Mouse (Mus musculus): Measurements from ENCODE around the gene Mrpl58. TPM values are rescaled to one million over a fixed set of nuclear protein-coding genes. Genes with fewer than 3 reads are reported as not detected.
"Not testable (repeated sequence)": the region's sequence is repeated elsewhere in the genome, so short reads cannot be mapped to it uniquely, and the experiment has no call there.

Mrpl58 gene
- total RNA-seq, 2 experiments from 2014 or later: 147 to 162 TPM

DNA sequence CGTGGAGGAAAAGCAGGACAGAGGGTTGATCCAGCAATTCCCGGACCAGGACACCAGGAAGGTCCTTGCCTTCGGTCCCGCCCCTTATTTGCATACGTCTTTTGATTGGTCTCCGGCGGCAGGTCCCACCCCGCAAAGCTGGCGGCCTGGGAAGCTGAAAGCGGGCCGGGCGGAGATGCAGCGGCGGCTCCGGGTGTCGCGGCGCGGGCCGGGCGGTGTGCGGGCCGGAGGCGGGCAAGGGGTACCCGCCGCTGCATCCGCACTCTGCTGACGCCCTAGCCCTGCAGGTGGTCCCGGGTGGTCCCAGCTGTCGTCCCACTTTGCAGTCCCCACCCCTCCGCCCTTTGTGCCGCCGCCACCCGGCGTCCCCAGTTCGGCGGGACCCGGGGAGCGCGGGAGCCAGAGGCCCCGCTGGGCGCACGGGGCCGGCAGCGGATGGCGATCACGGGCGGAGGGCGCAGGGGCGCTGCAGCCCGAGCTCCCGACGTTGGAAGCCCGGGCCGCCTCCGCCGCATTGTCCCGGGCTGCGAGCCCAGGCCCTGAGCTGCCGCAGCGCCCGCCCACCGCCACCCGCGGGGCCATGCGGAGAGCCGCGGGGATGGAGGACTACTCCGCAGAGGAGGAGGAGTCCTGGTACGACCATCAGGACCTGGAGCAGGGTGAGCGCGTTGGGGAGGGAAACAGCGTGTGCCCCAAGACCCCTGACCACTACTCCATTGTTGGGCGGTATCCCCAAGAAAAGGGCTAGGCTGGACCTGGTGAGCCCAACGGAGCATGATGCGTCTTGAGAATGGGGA, 21.6 kb upstream of the Mrpl58 start, which contains the start of gene Cdr2l:
Cdr2l (plus strand) TSS at position 174 of the 797 bp plus-strand sequence.
- DNase-seq: peak; percentile 96

GRCm38 (mm10) chr11:115382891-115383290, 20.7 kb upstream of the Mrpl58 start:
- DNase-seq: peak; percentile 61 to 65

DNA sequence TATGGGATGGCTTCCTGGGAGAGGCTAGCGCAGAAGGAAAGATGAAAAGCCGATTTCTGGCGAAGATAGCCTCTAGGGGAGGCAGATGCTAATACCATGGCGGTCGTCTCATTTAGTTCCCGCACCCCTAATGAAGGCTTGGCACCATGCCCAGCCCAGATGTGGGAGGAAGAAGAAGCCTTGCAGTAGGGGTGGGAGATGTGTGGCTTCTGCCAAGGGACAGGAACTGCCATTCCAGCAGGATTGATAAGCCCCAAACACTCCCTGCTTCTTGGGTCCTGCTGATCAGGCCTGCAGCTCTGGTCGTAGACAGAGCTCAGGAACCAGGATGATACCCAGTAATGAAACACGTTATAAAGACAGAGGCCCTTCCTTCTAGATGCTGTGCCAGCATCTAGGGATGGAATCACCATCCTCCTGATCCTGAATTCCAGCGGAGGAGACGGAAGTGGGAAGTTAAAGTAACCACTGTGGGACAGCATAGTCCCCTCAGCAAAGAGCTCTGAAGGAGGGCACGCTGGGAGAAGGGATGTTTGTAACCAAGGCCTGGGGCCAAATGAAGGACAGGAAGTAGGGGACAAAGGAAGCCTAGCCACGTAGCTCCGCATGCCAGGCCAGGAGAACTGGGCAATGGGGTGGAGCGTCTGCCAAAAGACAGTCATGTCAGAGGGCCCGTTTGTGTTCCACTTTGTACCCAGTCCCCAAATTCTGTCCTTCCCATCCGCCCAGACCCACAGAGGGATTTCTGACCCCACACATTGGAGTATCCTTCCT, 19.7 kb upstream of the Mrpl58 start:
- peak; percentile 22 to 26 for DNase-seq

DNA sequence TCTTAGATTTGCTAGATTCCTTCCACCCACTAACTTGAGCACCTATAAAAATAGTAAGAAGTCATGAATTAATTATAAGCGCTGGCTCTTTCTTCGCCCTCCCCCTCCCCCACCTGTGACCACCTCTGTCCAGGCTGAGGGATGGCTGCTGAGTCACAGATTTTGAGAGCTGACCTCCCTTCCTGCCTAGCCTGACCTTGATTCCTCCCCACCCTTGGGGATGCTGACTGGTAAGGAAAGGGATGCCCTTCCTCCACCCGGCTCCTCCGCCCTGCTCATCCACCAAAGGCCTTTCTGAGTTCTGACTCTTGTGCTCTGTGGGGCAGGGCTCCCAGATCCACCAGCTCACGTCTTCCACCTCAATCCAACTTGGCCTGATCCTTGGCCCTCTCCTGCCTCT, 19.0 kb upstream of the Mrpl58 start:
- peak; percentile 85 to 88 for DNase-seq

DNA sequence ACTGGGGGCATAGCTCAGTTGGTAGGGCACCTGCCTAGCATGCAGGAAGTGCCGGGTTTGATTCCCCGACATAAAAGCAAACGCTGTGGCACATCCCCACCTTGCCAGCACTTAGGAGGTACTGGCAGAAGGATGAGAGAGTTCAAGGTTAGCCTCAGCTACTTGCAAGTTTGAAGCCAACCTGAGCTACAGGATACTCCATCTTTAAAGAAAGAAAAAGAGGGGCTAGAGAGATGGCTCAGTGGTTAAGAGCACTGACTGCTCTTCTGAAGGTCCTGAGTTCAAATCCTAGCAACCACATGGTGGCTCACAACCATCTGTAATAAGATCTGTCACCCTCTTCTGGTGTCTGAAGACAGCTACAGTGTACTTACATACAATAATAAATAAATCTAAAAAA, 16.7 kb upstream of the Mrpl58 start:
- DNase-seq: not testable (repeated sequence)

GRCm38 (mm10) chr11:115391358-115391757, 12.2 kb upstream of the Mrpl58 start:
- DNase-seq: no peak

DNA sequence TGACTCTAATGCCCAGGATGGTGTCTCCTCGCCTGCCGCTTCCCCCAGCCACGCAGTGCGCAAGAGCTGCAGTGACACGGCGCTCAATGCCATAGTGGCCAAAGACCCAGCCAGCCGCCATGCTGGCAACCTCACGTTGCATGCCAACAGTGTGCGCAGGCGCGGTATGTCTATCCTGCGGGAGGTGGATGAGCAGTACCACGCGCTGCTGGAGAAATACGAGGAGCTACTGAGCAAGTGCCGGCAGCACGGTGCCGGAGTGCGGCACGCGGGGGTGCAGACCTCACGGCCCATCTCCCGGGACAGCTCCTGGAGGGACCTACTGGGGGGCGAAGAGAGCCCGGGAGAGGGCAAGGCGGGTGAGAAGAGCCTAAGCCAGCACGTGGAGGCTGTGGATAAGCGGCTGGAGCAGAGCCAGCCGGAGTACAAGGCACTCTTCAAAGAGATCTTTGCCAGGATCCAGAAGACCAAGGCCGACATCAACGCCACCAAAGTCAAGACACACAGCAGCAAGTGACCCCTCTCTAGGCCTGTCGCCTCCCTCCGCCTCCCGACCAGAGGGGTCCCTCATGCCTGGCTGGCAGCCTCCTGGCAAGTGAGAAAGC, 9.7 kb upstream of the Mrpl58 start:
- DNase-seq: peak; percentile 60 to 63

DNA sequence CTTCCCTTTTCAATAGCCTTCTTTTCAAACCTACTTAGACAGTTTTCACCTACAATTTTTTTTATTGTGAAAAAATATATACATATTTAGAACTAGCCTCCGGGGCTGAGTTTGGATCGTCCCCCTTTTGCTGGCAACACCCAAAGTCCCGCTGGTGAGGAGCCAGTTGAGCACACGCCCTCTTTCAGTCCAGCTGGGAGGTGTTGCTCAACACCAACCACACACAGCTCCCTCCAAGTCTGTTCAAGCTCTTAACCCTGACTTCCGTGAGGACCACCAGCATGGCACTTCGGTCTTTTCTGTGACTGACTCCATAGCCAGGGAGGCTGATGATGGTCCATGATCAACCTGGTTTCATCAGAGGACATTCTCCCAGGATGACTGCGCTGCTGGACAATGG, 5.5 kb upstream of the Mrpl58 start:
- DNase-seq: no peak

DNA sequence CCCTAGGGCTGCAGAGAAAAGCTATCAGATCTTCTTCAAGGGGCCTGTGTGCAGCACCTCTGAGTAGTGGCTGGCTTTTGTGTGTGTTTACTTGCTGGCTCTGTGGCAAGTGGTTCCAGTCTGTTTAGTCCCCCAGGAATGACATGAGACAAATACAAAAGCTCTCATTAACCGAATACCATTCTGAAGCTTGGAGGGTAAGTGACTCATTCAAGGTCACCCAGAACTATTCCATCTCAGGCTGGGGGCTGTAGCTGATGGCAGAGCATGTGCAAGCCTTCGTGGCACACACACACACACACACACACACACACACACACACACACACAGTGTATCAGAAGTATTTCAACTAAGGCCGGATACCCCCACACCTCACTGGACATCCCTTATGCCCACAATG, 3.4 kb upstream of the Mrpl58 start:
- DNase-seq: peak in 1 of 2 experiments; percentile 49

DNA sequence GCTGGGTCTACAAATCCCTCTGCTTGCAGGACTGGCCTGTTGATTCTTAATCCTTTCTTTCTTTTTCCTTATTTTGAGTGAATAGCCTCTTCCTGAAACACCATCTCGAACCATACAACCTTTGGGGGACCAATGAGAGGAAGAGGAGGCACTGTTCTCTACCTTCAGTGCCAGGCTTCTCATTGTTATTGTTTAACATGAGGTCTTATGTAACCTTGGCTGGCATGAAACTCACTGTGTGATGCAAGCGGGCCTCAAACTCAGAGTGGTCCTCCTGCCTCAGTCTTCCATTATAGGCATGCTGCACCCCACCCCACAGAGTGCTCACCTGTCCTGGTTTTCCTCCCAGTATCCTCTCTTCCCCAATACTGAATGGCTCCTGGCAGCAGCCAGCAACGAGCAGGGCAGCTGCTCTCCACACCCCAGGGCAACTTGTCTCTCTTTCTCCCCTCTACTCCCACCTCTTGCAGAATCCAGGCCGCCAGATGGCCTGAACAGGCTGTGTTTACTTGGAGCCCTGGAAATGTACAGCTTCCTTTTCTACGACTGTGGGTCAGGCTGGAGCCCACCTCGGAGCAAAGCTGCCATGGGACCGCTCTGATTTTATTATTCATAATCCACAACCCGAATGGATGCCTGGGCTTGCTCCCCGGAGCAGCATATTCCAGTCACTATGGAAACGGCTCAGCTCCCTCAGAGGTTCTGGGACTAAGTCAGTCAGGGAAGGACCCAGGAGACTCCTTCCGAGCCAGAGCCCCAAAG, 2.7 kb upstream of the Mrpl58 start:
- no peak for DNase-seq

DNA sequence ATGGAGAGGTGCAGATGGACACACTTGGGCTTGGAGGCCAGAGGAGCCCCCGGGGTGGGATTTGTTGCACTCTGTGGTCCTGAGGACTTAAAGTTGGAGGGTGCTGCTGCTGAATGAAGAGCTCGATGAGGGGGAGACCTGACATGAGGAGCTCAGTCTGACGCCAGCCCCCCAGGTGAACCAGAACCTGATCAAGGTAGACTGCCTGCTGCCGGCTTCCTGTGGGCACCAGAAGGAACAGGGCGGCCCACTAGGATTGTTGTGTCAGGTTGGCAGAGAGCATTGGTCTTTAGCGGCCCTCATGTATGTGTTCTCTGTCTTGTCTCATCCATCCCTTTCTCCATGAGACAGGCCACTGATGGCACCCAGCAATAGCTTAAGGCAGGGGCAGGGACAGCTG, 2.2 kb downstream of the Mrpl58 start:
- DNase-seq: no peak

- no peak for DNase-seq
Observed at GRCm38 (mm10) chr11:115406858-115407401, 3.4 kb downstream of the Mrpl58 start.

- DNase-seq: no peak
Observed at GRCm38 (mm10) chr11:115408266-115408920, 4.8 kb downstream of the Mrpl58 start.

DNA sequence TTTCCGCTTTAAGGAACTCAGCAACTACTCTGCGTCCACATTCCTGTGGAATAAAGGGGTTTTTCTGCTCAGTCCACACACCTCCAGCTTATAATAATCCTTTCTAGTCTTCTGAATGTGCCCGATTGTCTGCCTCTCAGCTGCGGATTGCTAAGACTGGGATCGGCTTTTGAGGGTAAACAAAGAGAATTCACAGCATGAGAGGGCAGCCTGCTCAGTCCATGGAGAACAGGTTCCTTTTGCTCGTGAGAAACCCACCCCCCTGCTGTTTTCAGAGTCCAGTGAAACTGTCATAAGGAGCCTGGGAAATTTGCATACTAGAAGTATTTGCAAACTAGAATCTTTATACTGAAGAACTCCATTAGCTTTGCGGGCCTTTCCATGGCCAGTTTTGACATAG, 6.0 kb downstream of the Mrpl58 start:
- DNase-seq: no peak

GRCm38 (mm10) chr11:115419531-115420237, 16.1 kb downstream of the Mrpl58 start, which contains the start of the genes Atp5h and Kctd2:
Gene Atp5h (minus strand): TSS chr11:115419962.
Gene Kctd2 (plus strand): TSS chr11:115420128.
- DNase-seq: peak; percentile 97

DNA sequence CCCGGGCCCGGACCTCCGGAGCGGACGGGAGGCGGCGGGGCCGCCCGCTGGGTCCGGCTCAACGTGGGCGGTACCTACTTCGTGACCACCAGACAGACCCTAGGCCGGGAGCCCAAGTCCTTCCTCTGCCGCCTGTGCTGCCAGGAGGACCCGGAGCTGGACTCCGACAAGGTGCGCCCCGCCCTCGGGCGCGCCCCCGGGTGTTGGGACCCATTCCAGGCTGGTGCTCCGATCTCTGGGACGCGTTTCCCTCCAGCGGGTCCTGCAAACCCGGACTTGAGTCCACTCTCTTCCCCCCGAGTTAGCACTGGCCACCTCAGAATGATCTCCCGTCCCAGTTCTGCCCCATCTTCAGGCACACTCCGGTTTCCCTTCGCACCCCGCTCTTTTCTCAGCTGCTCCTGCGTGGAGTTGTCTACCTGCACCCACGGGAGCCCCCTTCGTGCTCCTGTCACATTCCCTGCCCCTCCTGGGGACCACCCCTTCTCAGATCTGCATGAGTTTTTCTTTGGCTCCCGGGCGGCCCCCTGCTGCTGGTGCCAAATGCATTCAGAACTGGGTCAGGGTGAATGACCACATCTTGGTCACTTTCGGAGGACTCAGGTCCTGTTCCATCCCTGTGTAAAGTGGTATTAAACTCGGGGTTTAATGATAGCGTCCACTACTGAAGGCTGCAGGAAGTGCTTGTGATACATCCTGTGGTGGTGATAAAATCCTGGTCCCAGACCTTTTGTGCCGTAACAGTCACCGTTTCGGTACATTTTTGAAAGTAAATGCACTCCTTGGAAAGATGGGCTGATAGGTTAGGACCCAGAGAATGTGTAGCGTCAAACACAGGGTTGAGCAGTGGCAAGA, 17.0 kb downstream of the Mrpl58 start:
- DNase-seq: peak; percentile 69 to 77

GRCm38 (mm10) chr11:115421328-115421727, 17.8 kb downstream of the Mrpl58 start:
- peak in 1 of 2 experiments; percentile 42 for DNase-seq

DNA sequence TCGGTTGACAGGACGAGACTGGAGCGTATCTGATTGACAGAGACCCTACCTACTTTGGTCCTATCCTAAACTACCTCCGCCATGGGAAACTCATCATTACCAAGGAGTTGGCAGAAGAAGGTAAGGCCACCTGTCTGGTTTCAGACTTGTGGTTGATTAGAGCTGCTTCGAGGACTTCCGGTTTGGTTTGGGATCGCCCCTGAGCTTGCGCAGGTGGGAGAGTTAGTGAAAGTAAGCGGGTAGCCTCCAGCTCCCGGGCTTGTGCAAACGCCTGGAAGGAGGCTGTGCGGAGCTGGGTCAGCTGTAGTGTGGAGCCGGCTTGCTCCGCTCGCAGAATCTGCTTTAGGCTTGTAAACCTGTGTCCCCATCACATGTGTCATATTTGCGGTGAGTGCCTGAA, 18.4 kb downstream of the Mrpl58 start:
- DNase-seq: no peak

- no peak for DNase-seq
Observed at GRCm38 (mm10) chr11:115423091-115423490, 19.5 kb downstream of the Mrpl58 start.
